Mouse (Mus musculus): ENCODE results near the gene Myl6b. TPM values are rescaled to one million over a fixed set of nuclear protein-coding genes. Genes with fewer than 3 reads are reported as not detected.

The Myl6b gene
- polyA plus RNA-seq (2016; fragmentation: Nextera tagmentation; extraction: Ambion mirVana), result 1.6 and 3.3 TPM in 2 replicates

GRCm38 (mm10) chr10:128498590-128498989 is at the start of gene Myl6b:
Gene Myl6b, minus strand, starts transcription at chr10:128498685.
- peaks cover 7% of the 10 kb centered on the region for H3K27me3 ChIP-seq (ENCODE audit: low read depth, poor library complexity, severe bottlenecking)
- WGBS, result under 1% methylated on average over 27 of the region's 27 CpGs
- H3K4me1 ChIP-seq, result peaks cover 33% of the 10 kb centered on the region
- H3K27ac ChIP-seq, result peak within 1 kb of the TSS; percentile 85
- H3K36me3 ChIP-seq, result 0 out of 2 replicates have a peak, but pooled peaks cover 3% of the 10 kb centered on the region
- DNase-seq (ENCODE audit: low spot score), result peak; percentile 97
- no peaks in the 10 kb centered on the region for H3K9me3 ChIP-seq (replicated peaks)
- peak within 1 kb of the TSS; percentile 65 for H3K4me3 ChIP-seq

GRCm38 (mm10) chr10:128547361-128548032 is 49.0 kb upstream of the Myl6b start, which contains the start of gene Zc3h10:
Gene Zc3h10, minus strand, starts transcription at chr10:128547774.
- Histone ChIP-seq H3K27me3 (ENCODE audit: low read depth, poor library complexity, severe bottlenecking) (no peaks in the 10 kb centered on the region), H3K27ac (peak within 1 kb of the TSS; percentile 98), H3K9me3 (replicated peaks) (no peaks in the 10 kb centered on the region), H3K4me1 (peaks cover 26% of the 10 kb centered on the region), H3K36me3 (peaks cover 44% of the 10 kb centered on the region), H3K4me3 (peak within 1 kb of the TSS; percentile 83)
- DNase-seq (ENCODE audit: low spot score), result peak; percentile 93
- WGBS, result 0% methylated on average over 50 of the region's 50 CpGs

- Histone ChIP-seq H3K36me3 (peaks cover 51% of the 10 kb centered on the region), H3K4me3 (peak overlapping the region; percentile 83), H3K27ac (peak overlapping the region; percentile 91), H3K27me3 (ENCODE audit: low read depth, poor library complexity, severe bottlenecking) (no peaks in the 10 kb centered on the region), H3K9me3 (replicated peaks) (no peaks in the 10 kb centered on the region), H3K4me1 (peaks cover 26% of the 10 kb centered on the region)
- no peak for DNase-seq (ENCODE audit: low spot score)
- WGBS, result 32% methylated on average over 7 of the region's 7 CpGs
These were observed 48.3 kb upstream of the Myl6b start for GRCm38 (mm10) chr10:128546787-128547186.

- Histone ChIP-seq H3K4me3 (peak overlapping the region; percentile 83), H3K27me3 (ENCODE audit: low read depth, poor library complexity, severe bottlenecking) (no peaks in the 10 kb centered on the region), H3K4me1 (peaks cover 26% of the 10 kb centered on the region), H3K9me3 (replicated peaks) (no peaks in the 10 kb centered on the region), H3K36me3 (peaks cover 55% of the 10 kb centered on the region), H3K27ac (no peak overlapping the region)
- WGBS, result 15% methylated on average over 4 of the region's 4 CpGs
- no peak for DNase-seq (ENCODE audit: low spot score)
These were observed 47.9 kb upstream of the Myl6b start for GRCm38 (mm10) chr10:128546361-128546760.

- Histone ChIP-seq H3K27ac (no peak overlapping the region), H3K36me3 (peaks cover 60% of the 10 kb centered on the region), H3K27me3 (ENCODE audit: low read depth, poor library complexity, severe bottlenecking) (no peaks in the 10 kb centered on the region), H3K4me3 (peak overlapping the region; percentile 83; the same call in 1 of the 2 replicates), H3K9me3 (replicated peaks) (no peaks in the 10 kb centered on the region), H3K4me1 (peaks cover 26% of the 10 kb centered on the region)
- DNase-seq (ENCODE audit: low spot score), result no peak
- 85% methylated on average over 3 of the region's 3 CpGs for WGBS
These were observed 47.0 kb upstream of the Myl6b start for GRCm38 (mm10) chr10:128545570-128545898.

GRCm38 (mm10) chr10:128544674-128545569 is 46.4 kb upstream of the Myl6b start:
- peaks cover 26% of the 10 kb centered on the region for H3K4me1 ChIP-seq
- DNase-seq (ENCODE audit: low spot score), result no peak
- WGBS, result 94% methylated on average over 37 of the region's 37 CpGs
- no peaks in the 10 kb centered on the region for H3K27me3 ChIP-seq (ENCODE audit: low read depth, poor library complexity, severe bottlenecking)
- peaks cover 60% of the 10 kb centered on the region for H3K36me3 ChIP-seq
- H3K9me3 ChIP-seq (replicated peaks), result no peaks in the 10 kb centered on the region
- peak overlapping the region; percentile 1 for H3K4me3 ChIP-seq
- H3K27ac ChIP-seq, result no peak overlapping the region

GRCm38 (mm10) chr10:128544151-128544657 is 45.7 kb upstream of the Myl6b start:
- 95% methylated on average over 15 of the region's 15 CpGs for WGBS
- no peak for DNase-seq (ENCODE audit: low spot score)
- peaks cover 24% of the 10 kb centered on the region for H3K4me1 ChIP-seq
- peaks cover 60% of the 10 kb centered on the region for H3K36me3 ChIP-seq
- no peak overlapping the region for H3K27ac ChIP-seq
- no peaks in the 10 kb centered on the region for H3K9me3 ChIP-seq (replicated peaks)
- no peaks in the 10 kb centered on the region for H3K27me3 ChIP-seq (ENCODE audit: low read depth, poor library complexity, severe bottlenecking)
- H3K4me3 ChIP-seq, result no peak overlapping the region

- no peaks in the 10 kb centered on the region for H3K9me3 ChIP-seq (replicated peaks)
- no peak overlapping the region for H3K27ac ChIP-seq
- H3K27me3 ChIP-seq (ENCODE audit: low read depth, poor library complexity, severe bottlenecking), result no peaks in the 10 kb centered on the region
- 72% methylated on average over 2 of the region's 2 CpGs for WGBS
- peaks cover 24% of the 10 kb centered on the region for H3K4me1 ChIP-seq
- DNase-seq (ENCODE audit: low spot score), result no peak
- H3K4me3 ChIP-seq, result no peak overlapping the region
- H3K36me3 ChIP-seq, result peaks cover 56% of the 10 kb centered on the region
These were observed 44.6 kb upstream of the Myl6b start for GRCm38 (mm10) chr10:128543100-128543499.

- DNase-seq (ENCODE audit: low spot score), result no peak
- Histone ChIP-seq H3K36me3 (peaks cover 25% of the 10 kb centered on the region), H3K4me1 (no peaks in the 10 kb centered on the region; the same call in 1 of the 2 replicates), H3K9me3 (replicated peaks) (no peaks in the 10 kb centered on the region), H3K27ac (no peak overlapping the region), H3K27me3 (ENCODE audit: low read depth, poor library complexity, severe bottlenecking) (no peaks in the 10 kb centered on the region), H3K4me3 (no peak overlapping the region)
- 84% methylated on average over 1 of the region's 1 CpGs for WGBS
These were observed 39.9 kb upstream of the Myl6b start for GRCm38 (mm10) chr10:128538340-128538870.

- WGBS, result 16% methylated on average over 18 of the region's 18 CpGs
These were observed 37.9 kb upstream of the Myl6b start for GRCm38 (mm10) chr10:128536266-128536940.

GRCm38 (mm10) chr10:128535624-128536265 is 37.3 kb upstream of the Myl6b start:
- H3K4me1 ChIP-seq, result no peaks in the 10 kb centered on the region; the same call in 1 of the 2 replicates
- H3K36me3 ChIP-seq, result no peaks in the 10 kb centered on the region
- DNase-seq (ENCODE audit: low spot score), result no peak
- WGBS, result 79% methylated on average over 4 of the region's 4 CpGs
- H3K27ac ChIP-seq, result 0 out of 2 replicates have a peak overlapping the region, but pooled peaks have one; percentile 15
- no peaks in the 10 kb centered on the region for H3K27me3 ChIP-seq (ENCODE audit: low read depth, poor library complexity, severe bottlenecking)
- H3K9me3 ChIP-seq (replicated peaks), result no peaks in the 10 kb centered on the region
- peak overlapping the region; percentile 6 for H3K4me3 ChIP-seq

More at GRCm38 (mm10) chr10:128536266-128536940, 37.9 kb upstream of the Myl6b start:
- Histone ChIP-seq H3K4me3 (peak overlapping the region; percentile 6), H3K27ac (peak overlapping the region; percentile 15; the same call in 1 of the 2 replicates), H3K9me3 (replicated peaks) (no peaks in the 10 kb centered on the region), H3K4me1 (no peaks in the 10 kb centered on the region; the same call in 1 of the 2 replicates), H3K36me3 (peaks cover 5% of the 10 kb centered on the region), H3K27me3 (ENCODE audit: low read depth, poor library complexity, severe bottlenecking) (no peaks in the 10 kb centered on the region)
- DNase-seq (ENCODE audit: low spot score), result peak; percentile 90

GRCm38 (mm10) chr10:128535206-128535605 is 36.7 kb upstream of the Myl6b start:
- 84% methylated on average over 2 of the region's 2 CpGs for WGBS
- no peaks in the 10 kb centered on the region for H3K36me3 ChIP-seq
- no peaks in the 10 kb centered on the region; the same call in 1 of the 2 replicates for H3K4me1 ChIP-seq
- no peak overlapping the region for H3K27ac ChIP-seq
- no peaks in the 10 kb centered on the region for H3K9me3 ChIP-seq (replicated peaks)
- no peak for DNase-seq (ENCODE audit: low spot score)
- H3K4me3 ChIP-seq, result no peak overlapping the region
- H3K27me3 ChIP-seq (ENCODE audit: low read depth, poor library complexity, severe bottlenecking), result no peaks in the 10 kb centered on the region

Measured in limb, embryonic 10.5 days (tissue).